Mouse (Mus musculus) C2C12 (cell line): ENCODE measurements around the gene Pmvk. TPM values are rescaled to one million over a fixed set of nuclear protein-coding genes. Genes with fewer than 3 reads are reported as not detected.
A peak's percentile ranks its signal among the peaks of the same experiment; 100 is the strongest.

ENCODE experiments used
- H3K27me3 ChIP-seq: one replicate; pipeline ENCODE4 v1.6.1; 2011; ENCODE audit not compliant: control insufficient read depth, insufficient read depth, insufficient read length
- H3K36me3 ChIP-seq: one replicate; pipeline ENCODE4 v1.6.1; 2011; ENCODE audit not compliant: control insufficient read depth, insufficient read depth
- H3K4me3 ChIP-seq: one replicate; pipeline ENCODE4 v1.5.1; 2011; ENCODE audit warnings: mild to moderate bottlenecking, control low read depth; ENCODE audit not compliant: poor library complexity, insufficient read depth, severe bottlenecking
- H3K79me2 ChIP-seq: one replicate; pipeline ENCODE4 v1.6.1; 2011; ENCODE audit not compliant: control insufficient read depth, insufficient read depth
- H3K79me3 ChIP-seq: one replicate; pipeline ENCODE4 v1.6.1; 2011; ENCODE audit warnings: low read depth, control low read depth
- H3ac ChIP-seq: one replicate; pipeline ENCODE3; 2011; ENCODE audit warnings: low read depth; ENCODE audit not compliant: control insufficient read depth, insufficient read length
- CEBPB ChIP-seq: IDR thresholded peaks from one replicate; pipeline ENCODE4 v1.6.1; 2011; ENCODE audit warnings: low read depth, mild to moderate bottlenecking, control low read depth, moderate library complexity
- CTCF ChIP-seq: IDR thresholded peaks from one replicate; pipeline ENCODE4 v1.5.1; 2011; ENCODE audit not compliant: control insufficient read depth, insufficient read depth, insufficient read length
- FOSL1 ChIP-seq: IDR thresholded peaks from one replicate; pipeline ENCODE4 v1.8.0; 2011; ENCODE audit warnings: mild to moderate bottlenecking, low read length; ENCODE audit not compliant: poor library complexity, insufficient read depth, severe bottlenecking
- MAX ChIP-seq: IDR thresholded peaks from one replicate; pipeline ENCODE4 v1.6.1; 2011; ENCODE audit warnings: mild to moderate bottlenecking, control low read depth
- MYOD1 ChIP-seq: IDR thresholded peaks from one replicate; pipeline ENCODE4 v1.6.1; 2011; ENCODE audit warnings: low read depth; ENCODE audit not compliant: control insufficient read depth, insufficient read length
- MYOG ChIP-seq: IDR thresholded peaks from one replicate; pipeline ENCODE4 v1.6.1; 2011; ENCODE audit not compliant: control insufficient read depth, insufficient read length; ENCODE audit errors: extremely low read depth
- USF1 ChIP-seq: IDR thresholded peaks from one replicate; pipeline ENCODE4 v1.6.1; 2011; ENCODE audit warnings: low read depth, mild to moderate bottlenecking, control low read depth, moderate library complexity
- long read RNA-seq, 2 experiments: library from polyadenylated mRNA; unstranded; transcript quantifications; one replicate each; pipeline ENCODE4 v2.0.0; 2019 to 2020
- polyA plus RNA-seq: library from polyadenylated mRNA; unstranded; fragments of >200 nt; fragmentation: generic; extraction: Trizol; gene quantifications from one replicate; pipeline ENCODE4 v1.2.1, GENCODE M21; 2012; ENCODE audit warnings: missing spikeins

Gene Pmvk
- 36.6 TPM for polyA plus RNA-seq
- long read RNA-seq, experiment 1, transcript Pmvk-201 (5 exons, 1,194 nt): major isoform, 56 of 66 reads
- long read RNA-seq, experiment 1, partial matches to known transcripts: 9 of 66 reads
- long read RNA-seq, experiment 1, other reads (novel, unspliced or antisense): 1 of 66 reads
- long read RNA-seq, experiment 2, transcript Pmvk-201 (5 exons, 1,194 nt): major isoform, 23 of 23 reads
- long read RNA-seq, experiment 2, partial matches to known transcripts: 0 of 23 reads
- long read RNA-seq, experiment 2, other reads (novel, unspliced or antisense): 0 of 23 reads

GRCm38 (mm10) chr3:89454401-89455177 lies at the start of gene Pmvk:
Gene Pmvk, plus strand, starts transcription at chr3:89454541.
- TF ChIP-seq CEBPB: no peak
- no peak for TF ChIP-seq MAX
- TF ChIP-seq MYOD1: no peak
- TF ChIP-seq FOSL1: no peak
- TF ChIP-seq MYOG: no peak
- no peaks in the 10 kb centered on the region for H3K36me3 ChIP-seq

GRCm38 (mm10) chr3:89406887-89407286 lies 47.5 kb upstream of the Pmvk start:
- Histone ChIP-seq H3K79me2 (peaks cover 7% of the 10 kb centered on the region), H3K4me3 (no peak overlapping the region), H3ac (no peak overlapping the region), H3K79me3 (no peaks in the 10 kb centered on the region), H3K36me3 (peaks cover 13% of the 10 kb centered on the region), H3K27me3 (no peaks in the 10 kb centered on the region)
- TF ChIP-seq FOSL1: no peak
- no peak for TF ChIP-seq MAX
- no peak for TF ChIP-seq CTCF
- TF ChIP-seq CEBPB: no peak
- TF ChIP-seq MYOD1: no peak
- no peak for TF ChIP-seq USF1
- TF ChIP-seq MYOG: no peak

More at GRCm38 (mm10) chr3:89454401-89455177, at the start of gene Pmvk:
- Histone ChIP-seq H3K4me3 (no peak within 1 kb of the TSS), H3ac (no peak within 1 kb of the TSS), H3K79me3 (no peaks in the 10 kb centered on the region), H3K79me2 (no peaks in the 10 kb centered on the region), H3K27me3 (no peaks in the 10 kb centered on the region)

- peaks cover 7% of the 10 kb centered on the region for H3K79me2 ChIP-seq
- H3K27me3 ChIP-seq: no peaks in the 10 kb centered on the region
- TF ChIP-seq MYOG: no peak
- peaks cover 13% of the 10 kb centered on the region for H3K36me3 ChIP-seq
- no peak overlapping the region for H3K4me3 ChIP-seq
- no peaks in the 10 kb centered on the region for H3K79me3 ChIP-seq
- no peak overlapping the region for H3ac ChIP-seq
These were observed 45.9 kb upstream of the Pmvk start for GRCm38 (mm10) chr3:89408448-89408847.

- peaks cover 9% of the 10 kb centered on the region for H3K79me2 ChIP-seq
- no peaks in the 10 kb centered on the region for H3K27me3 ChIP-seq
- no peak overlapping the region for H3ac ChIP-seq
- H3K36me3 ChIP-seq: peaks cover 26% of the 10 kb centered on the region
- TF ChIP-seq MYOD1: no peak
- TF ChIP-seq CTCF: no peak
- TF ChIP-seq FOSL1: no peak
- no peak for TF ChIP-seq MYOG
- no peak for TF ChIP-seq CEBPB
- peaks cover under 1% of the 10 kb centered on the region for H3K79me3 ChIP-seq
- no peak overlapping the region for H3K4me3 ChIP-seq
These were observed 44.6 kb upstream of the Pmvk start for GRCm38 (mm10) chr3:89409701-89410100.

GRCm38 (mm10) chr3:89410864-89411263 lies 43.5 kb upstream of the Pmvk start:
- Histone ChIP-seq H3K79me3 (peaks cover 11% of the 10 kb centered on the region), H3K36me3 (peaks cover 32% of the 10 kb centered on the region), H3K27me3 (no peaks in the 10 kb centered on the region), H3K79me2 (peaks cover 21% of the 10 kb centered on the region), H3ac (peak overlapping the region; percentile 41), H3K4me3 (peak overlapping the region; percentile 37)
- TF ChIP-seq USF1 (no peak), FOSL1 (no peak), MAX (no peak), CEBPB (no peak), CTCF (no peak), MYOD1 (no peak)
